ENCODE assay signal across 7 mouse cellular contexts in the genomic region with DNA sequence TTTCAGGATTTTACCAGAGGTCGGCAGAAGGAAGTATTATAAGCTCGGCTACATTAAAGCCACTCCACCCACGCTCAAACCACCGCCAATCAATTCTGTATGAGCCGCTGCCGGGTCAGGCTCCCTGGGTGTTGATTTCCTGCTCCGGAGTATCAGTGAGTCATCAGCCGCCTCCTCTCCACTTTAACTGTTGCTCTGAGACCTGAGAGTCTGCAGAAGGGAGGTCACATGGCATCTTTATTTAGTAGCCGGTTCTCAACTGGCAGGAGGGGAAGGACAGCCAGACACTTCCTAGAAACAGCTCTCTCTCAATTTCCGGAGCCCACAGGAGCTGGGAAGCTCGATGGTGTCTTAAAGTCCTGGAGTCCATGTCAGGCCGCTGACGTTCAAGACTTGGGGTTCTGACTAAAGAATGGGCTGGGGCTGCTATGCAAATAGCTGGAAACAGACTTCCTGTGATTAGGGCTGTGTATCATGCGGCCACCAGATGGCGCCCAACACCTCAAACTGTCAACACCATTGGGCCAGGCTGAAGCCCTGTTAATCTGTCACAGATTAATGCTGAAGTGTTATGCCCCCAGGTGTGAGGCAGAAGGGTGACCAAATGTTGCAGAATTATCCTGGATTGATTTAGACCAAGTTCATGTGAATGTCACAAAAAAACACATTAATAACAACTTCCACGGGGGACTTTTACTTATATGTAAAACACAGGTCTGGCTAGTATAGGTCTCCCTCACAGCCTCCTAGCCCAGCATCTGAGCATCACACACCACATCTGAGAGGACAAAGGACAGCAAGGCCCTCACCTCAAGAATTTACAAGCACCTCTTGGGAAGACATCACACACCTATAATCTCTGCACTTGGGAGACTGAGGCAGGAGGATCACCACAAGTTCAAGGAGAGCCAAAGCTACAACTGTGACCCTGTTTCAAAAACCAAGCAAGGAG.
DNase-seq lines count a peak whose midpoint lies in the region; ATAC-seq and TF ChIP-seq lines count a peak whose summit lies in the region.

No protein-coding gene starts in this region.

- WGBS in intestine, postnatal 0 days: 7% methylated on average over 16 of the region's 16 CpGs
- 23% methylated on average over 16 of the region's 16 CpGs for WGBS in midbrain, embryonic 12.5 days
- 2% methylated on average over 16 of the region's 16 CpGs for WGBS in small intestine, adult 2 months

- H3K9me3 ChIP-seq in intestine, postnatal 0 days (ENCODE audit: control insufficient read depth): no peaks in the 10 kb centered on the region
- H3K9me3 ChIP-seq in midbrain, embryonic 12.5 days: no peaks in the 10 kb centered on the region

- H3K9ac ChIP-seq in intestine, postnatal 0 days (ENCODE audit: low read depth, low read length): 0 out of 2 replicates have a peak overlapping the region, but pooled peaks have one; percentile 31
- H3K9ac ChIP-seq in midbrain, embryonic 12.5 days (replicated peaks): no peak overlapping the region

- no peaks in the 10 kb centered on the region for H3K36me3 ChIP-seq in intestine, postnatal 0 days (ENCODE audit: control insufficient read depth, insufficient read depth)
- H3K36me3 ChIP-seq in midbrain, embryonic 12.5 days: no peaks in the 10 kb centered on the region
- no peaks in the 10 kb centered on the region for H3K36me3 ChIP-seq in small intestine, adult 2 months (ENCODE audit: control insufficient read depth, insufficient read depth, low read length)

- H3K27me3 ChIP-seq in intestine, postnatal 0 days (replicated peaks; ENCODE audit: control insufficient read depth, insufficient read depth, low read length): no peaks in the 10 kb centered on the region
- no peaks in the 10 kb centered on the region for H3K27me3 ChIP-seq in midbrain, embryonic 12.5 days
- H3K27me3 ChIP-seq in small intestine, adult 2 months (ENCODE audit: control insufficient read depth, insufficient read depth, low read length): no peaks in the 10 kb centered on the region

- peak overlapping the region; percentile 64 for H3K27ac ChIP-seq in intestine, postnatal 0 days (ENCODE audit: low read depth, low read length)
- no peak overlapping the region for H3K27ac ChIP-seq in midbrain, embryonic 12.5 days (replicated peaks)
- peak overlapping the region; percentile 85 for H3K27ac ChIP-seq in small intestine, adult 2 months (ENCODE audit: insufficient read depth, low read depth, low read length)

- peak overlapping the region; percentile 30 for H3K4me3 ChIP-seq in intestine, postnatal 0 days (ENCODE audit: low read depth, low read length)
- H3K4me3 ChIP-seq in midbrain, embryonic 12.5 days: peak overlapping the region; percentile 21; the same call in 1 of the 2 replicates
- H3K4me3 ChIP-seq in small intestine, adult 2 months (ENCODE audit: low read depth, low read length): peak overlapping the region; percentile 57

- peak; percentile 90 for ATAC-seq in intestine, postnatal 0 days
- peak; percentile 71; the same call in 1 of the 2 replicates for ATAC-seq in midbrain, embryonic 12.5 days (ENCODE audit: low FRiP score, low read depth)

- peak; percentile 87 for DNase-seq in adrenal gland, postnatal 10 days
- DNase-seq in embryo, embryonic 9.5 days (ENCODE audit: extremely low spot score): peak; percentile 78
- DNase-seq in gonadal fat pad, adult 2 months (ENCODE audit: low read depth): peak; percentile 28
- peak; percentile 87 for DNase-seq in left cerebral cortex, postnatal 4 days

- no peak for TF ChIP-seq POLR2A in small intestine, adult 2 months (IDR thresholded peaks at IDR 0.05; ENCODE audit: low read depth, low read length)

- peak overlapping the region; percentile 64 for H3K4me2 ChIP-seq in intestine, postnatal 0 days (replicated peaks; ENCODE audit: low read depth)
- peak overlapping the region; percentile 50 for H3K4me2 ChIP-seq in midbrain, embryonic 12.5 days (replicated peaks)

- peaks cover 4% of the 10 kb centered on the region; the same call in 1 of the 2 replicates for H3K4me1 ChIP-seq in intestine, postnatal 0 days (replicated peaks; ENCODE audit: control insufficient read depth, insufficient read depth, low read length)
- H3K4me1 ChIP-seq in midbrain, embryonic 12.5 days: peaks cover 12% of the 10 kb centered on the region; the same call in 1 of the 2 replicates
- H3K4me1 ChIP-seq in small intestine, adult 2 months (ENCODE audit: control insufficient read depth, insufficient read depth, insufficient read length, low read length): peaks cover 3% of the 10 kb centered on the region; the same call in 1 of the 2 replicates

- TF ChIP-seq CTCF in intestine, postnatal 0 days (IDR thresholded peaks at IDR 0.05; ENCODE audit: low read depth): peak; percentile 95
- peak; percentile 89; the same call in 1 of the 2 replicates for TF ChIP-seq CTCF in small intestine, adult 2 months (IDR thresholded peaks at IDR 0.05; ENCODE audit: extremely low read depth, insufficient read length, insufficient replicate concordance, low read depth, low read length)

- intact Hi-C loops in left cerebral cortex, postnatal 4 days (cut with DNase I): loop anchor here (5.0 kb wide), 1 partner anchor 91 kb away; no protein-coding TSS in a partner anchor

Comparison
In these comparisons a context has a peak if more than half of its experiments do, and no peak if none do; other contexts are left out.
1. DNase-seq: peak in every context shown above with its lines; median percentile 87 in adrenal gland, postnatal 10 days; 87 in left cerebral cortex, postnatal 4 days; 78 in embryo, embryonic 9.5 days; 28 in gonadal fat pad, adult 2 months.